Mouse (Mus musculus) kidney, adult 9 months (tissue): ENCODE measurements around the gene Gpr152.

ENCODE experiments used
- DNase-seq: peaks from one replicate; pipeline ENCODE4 v3.0.0; 2022

The Gpr152 gene

DNA sequence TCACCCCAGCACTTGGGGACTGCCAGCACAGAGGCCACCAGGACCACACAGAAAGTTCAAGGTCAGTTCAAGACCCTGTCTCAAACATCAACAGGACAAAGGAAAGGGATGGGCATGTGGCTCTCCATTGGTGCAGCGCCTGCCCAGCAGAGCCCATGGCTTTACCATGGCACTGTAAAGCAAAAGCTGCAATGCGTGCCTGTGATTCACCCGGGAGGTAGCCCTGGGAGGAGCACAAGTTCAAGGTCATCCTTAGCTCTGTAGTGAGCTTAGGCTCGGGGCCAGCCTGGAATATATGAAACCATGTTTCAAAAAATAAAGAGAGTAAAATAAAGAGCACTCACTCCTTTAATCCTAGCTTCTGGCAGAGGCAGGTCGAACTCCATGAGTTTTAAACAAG lies 12.3 kb downstream of the Gpr152 start:
- DNase-seq: no peak

GRCm38 (mm10) chr19:4152445-4153231 lies 13.1 kb downstream of the Gpr152 start:
- no peak for DNase-seq

DNA sequence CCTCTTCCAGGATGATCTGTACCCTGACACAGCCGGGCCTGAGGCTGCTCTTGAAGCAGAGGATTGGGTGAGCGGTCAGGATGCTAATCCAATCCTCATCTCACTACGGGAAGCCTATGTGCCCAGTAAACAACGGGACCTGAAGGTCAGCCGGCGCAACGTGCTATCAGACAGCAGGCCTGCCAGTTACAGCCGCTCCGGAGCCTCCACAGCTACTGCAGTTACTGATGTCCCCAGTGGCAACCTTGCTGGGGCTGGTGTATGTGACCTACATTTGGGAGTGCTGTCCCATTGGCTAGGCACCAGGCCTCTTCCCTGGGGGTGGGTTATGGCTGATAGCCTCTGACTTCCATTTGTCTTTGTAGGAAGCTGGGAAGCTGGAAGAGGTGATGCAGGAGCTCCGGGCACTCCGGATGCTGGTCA lies 13.7 kb downstream of the Gpr152 start, which contains the start of gene Ptprcap:
TSS of gene Ptprcap (plus strand) at position 373 of the 423 bp plus-strand sequence.
- DNase-seq: no peak

DNA sequence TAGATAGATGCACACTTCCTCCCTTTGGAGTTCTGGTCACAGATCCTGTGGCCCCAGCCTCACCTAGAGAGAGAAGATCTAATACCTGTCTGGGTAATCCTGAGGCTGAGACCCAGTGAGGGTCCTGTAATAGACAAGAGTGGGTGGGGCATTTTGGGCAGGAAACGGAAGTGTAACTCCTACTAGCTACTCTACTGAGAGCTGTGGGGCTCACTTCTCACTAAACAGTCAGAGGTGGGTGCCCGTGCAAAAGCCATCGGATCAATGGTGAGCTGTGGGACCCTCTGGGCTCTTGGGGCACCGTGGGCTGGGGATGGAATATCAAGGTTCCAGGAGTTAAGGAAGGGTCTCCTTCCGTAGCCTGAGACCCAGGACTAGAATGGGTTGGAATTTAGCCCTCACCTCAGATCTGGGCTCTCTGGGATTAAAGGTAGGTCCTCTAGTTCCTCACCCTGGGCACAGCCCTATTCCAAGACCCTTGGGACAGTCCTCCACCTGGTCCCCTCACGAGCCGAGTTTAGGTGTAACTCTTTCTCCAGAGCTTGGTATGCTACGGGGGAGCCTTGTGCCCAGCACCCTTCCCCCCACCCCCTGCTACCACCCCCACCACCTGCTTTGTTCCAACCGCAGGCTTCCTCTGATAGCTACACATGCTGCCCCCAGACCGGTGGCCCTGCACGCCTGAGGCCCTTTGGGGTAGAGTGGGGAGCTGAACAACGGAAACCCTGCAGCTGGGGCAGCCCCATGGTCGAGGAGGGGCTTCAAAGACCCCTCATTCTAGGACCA lies 15.0 kb downstream of the Gpr152 start:
- DNase-seq: no peak

DNA sequence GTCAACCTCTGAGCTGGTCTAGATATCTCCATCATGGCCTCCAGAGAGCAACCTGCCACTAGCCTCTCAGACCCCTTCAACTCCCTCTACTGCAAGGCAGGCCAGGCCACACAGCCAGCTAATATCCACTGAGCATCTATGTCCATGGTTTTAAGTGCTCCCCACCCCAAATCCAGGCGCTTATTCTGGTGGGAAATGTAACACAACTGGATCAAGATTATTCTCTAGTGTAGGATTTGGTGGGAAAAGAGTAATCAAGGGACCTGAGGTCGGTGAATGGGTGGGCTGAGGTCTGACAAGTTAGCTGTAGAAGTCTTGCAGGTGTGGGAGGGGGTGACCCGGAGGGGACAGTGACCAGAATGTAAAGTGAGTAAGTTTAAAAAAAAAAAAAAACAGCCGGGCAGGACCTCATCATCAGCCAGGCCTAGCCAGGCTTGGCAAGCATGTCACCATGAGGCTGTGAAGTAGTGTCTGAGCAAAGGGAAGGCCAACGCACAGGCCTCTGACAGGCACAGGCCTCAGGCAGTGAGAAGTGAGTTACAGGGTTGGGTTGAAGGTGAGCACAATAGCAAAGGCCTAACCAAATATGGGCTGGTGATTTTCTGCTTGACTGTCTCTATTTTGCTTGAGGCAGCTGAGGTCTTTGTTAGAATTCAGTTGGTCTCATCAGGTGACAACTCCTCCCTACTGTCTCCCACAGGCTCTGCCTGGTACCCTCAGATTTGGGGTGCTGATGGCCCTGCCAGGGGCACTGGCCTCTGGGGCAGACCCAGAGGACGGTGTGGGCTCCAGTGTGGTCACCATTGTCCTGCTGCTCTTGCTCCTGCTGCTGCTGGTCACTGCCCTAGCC lies 15.9 kb downstream of the Gpr152 start:
- no peak for DNase-seq

DNA sequence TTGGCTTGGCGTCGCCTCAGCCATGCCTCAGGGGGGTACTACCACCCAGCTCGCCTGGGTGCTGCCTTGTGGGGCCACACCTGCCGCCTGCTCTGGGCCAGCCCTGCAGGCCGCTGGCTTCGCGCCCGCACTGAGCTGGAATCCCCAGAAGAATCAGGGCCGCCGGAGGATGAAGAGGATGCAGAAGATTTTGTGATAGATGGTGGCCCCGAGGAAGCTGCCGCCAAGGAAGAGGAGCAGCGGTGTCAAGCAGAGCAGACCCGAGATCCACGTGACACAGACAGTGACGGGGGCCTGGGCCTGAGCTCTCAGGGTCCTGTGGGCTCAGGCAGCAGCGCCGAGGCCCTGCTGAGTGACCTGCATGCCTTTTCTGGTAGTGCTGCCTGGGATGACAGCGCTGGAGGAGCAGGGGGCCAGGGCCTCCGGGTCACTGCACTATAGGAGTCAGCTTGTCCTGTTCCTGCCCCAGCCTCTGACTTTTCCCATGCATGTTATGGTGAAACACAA lies 16.5 kb downstream of the Gpr152 start:
- no peak for DNase-seq

- DNase-seq: no peak
Observed at GRCm38 (mm10) chr19:4156771-4157170, 17.2 kb downstream of the Gpr152 start.

- DNase-seq: no peak
Observed at GRCm38 (mm10) chr19:4159049-4159448, 19.5 kb downstream of the Gpr152 start.

DNA sequence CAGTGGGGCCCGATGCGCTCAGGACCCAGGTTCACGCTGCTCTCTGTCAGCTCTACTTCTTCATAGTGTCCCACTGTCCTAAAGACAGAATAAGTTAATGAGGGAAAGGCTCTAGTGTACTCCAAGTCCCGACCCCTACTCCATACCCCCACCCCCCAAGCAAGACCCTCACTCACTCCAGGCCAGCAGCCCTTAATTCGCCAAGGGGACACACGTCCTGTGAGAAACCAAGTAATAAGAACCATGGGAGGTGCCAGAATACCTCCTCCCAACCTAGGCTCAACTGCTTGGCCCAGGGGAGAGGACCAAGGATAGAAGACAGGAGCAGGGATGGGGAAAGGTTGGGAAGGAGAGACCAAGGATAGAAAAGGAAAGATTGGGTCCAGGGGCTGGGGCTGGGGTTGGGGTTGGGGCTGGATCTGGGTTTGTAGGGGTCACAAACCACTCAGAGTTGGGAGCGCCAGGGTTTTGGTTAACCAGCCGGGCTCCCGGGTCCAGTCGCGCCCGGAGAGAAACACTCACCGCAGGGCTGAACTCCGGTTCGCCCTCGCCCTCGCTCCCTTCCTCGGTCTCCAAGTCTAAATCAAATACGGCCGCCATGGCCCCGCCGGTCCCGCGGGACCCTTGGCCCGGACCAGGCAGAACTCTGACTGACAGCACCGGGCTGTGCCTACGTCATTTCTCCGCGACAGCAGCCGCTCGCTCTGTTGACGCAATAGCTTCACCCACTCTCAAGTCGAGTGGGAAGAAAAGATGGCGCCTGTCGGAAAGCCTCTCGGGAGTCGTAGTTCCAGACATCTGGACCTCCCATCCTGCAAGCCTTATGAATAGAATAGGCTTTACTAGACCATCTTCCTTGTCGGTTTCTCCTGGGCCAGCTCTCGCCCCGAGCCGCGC lies 23.3 kb downstream of the Gpr152 start, which contains the start of gene Rps6kb2:
TSS of gene Rps6kb2 (minus strand) at position 709 of the 897 bp plus-strand sequence.
- peak; percentile 98 for DNase-seq

GRCm38 (mm10) chr19:4163543-4163887 lies 23.9 kb downstream of the Gpr152 start:
- DNase-seq: no peak

- no peak for DNase-seq
Observed at GRCm38 (mm10) chr19:4164100-4164499, 24.5 kb downstream of the Gpr152 start.

GRCm38 (mm10) chr19:4164721-4165120 lies 25.1 kb downstream of the Gpr152 start:
- no peak for DNase-seq

- DNase-seq: no peak
Observed at GRCm38 (mm10) chr19:4166678-4167476, 27.3 kb downstream of the Gpr152 start.

DNA sequence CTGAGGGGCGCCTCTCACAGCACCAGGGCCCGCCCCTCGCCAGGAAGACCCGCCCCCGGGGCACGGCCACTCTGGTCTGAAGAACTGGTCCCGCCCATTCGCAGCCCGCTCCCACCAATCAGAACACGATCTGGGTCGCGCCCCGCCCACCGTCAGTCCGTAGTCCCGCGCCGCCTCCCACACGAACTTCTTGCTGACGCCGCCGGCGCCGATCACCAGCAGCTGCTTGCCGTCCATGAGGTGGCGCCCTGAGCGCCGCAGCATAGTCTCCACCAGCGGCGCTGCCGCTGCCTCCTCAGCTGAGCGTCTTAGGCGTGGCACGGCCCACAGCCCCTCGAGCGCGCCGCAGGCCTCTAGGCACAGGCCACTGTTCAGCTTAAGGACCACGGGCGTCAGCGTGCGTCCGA lies 29.8 kb downstream of the Gpr152 start:
- DNase-seq: peak; percentile 100

- DNase-seq: no peak
Observed at GRCm38 (mm10) chr19:4169810-4170209, 30.2 kb downstream of the Gpr152 start.

DNA sequence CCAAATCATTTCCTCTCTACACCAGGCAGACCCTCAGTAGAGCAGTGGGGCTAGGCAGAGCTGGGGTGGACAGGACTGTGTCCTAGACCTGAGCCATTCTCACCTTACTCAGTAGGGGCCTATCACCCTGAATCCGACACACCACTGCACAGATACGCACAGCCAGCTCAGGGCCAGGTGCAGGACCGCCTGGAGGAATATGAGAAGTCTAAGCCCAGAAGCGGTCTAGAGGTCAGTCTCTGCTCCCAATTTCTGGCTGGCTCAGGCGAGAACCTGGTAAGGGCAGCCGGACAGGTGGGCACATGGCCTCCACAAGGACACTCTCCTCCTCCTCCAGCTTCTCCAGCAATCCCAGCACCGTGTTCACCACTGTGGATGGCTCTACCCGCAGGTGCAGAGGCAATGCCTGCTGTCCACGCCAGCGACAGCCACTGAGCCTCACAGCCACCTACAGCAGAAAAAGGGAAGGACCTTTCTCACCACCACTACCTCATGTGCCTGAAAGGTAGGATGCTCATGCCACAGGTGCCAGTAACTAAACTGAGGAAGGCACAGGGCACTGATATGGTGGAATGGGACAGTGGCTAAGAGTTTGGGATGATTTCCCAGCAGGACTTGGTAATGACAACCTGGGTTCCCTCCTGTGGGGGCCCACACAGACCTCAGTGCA lies 31.3 kb downstream of the Gpr152 start:
- no peak for DNase-seq

DNA sequence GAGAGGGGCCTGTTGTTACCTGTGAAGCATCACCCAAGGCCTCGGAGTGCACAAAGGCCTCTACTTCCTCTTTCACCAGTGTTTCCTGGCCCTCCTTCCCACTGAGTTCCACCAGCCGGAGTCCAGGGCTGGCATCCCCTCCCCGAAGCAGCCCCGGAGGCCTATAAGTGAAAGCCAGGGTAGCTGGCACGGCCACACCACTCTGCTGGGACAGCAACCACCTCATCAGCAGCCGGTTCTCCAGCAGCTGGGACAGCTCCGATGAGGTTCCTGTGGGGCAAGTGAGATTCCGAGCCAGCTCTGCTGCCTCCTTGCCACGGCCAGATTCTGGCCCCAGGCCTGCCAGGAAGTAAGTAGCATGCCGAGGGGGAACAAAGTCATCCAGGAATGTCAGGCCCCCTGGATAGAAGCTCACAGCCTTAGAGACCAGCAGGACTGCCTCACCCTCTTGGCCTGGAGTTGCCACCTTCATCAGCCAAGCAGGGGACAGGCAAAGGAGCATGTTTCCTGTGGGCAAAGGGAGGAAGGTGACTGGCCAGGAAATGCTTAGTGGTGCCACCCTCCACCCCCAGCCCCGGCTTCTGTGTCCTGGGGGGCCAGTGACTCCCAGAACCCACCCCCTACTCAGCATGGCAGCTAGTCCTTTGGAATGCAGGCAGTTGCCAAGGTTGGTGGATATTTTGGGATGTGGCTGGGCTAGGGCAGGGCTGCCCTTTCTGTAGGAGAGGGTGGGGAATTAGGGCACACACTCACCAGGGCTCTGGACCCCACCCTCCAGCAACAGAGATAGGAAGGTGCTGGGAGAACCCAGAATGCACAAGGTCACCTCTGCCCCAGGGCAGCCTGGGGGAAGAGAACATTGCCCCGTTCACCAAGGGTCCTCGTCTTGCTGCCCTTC lies 32.1 kb downstream of the Gpr152 start:
- DNase-seq: no peak

- no peak for DNase-seq
Observed at GRCm38 (mm10) chr19:4172925-4173324, 33.3 kb downstream of the Gpr152 start.

- no peak for DNase-seq
Observed at GRCm38 (mm10) chr19:4175368-4175947, 35.9 kb downstream of the Gpr152 start, which contains the start of gene Carns1. Carns1 (minus strand) TSS chr19:4175479.
